Mouse (Mus musculus): Measurements from ENCODE around the gene Apopt1. TPM values are rescaled to one million over a fixed set of nuclear protein-coding genes. Genes with fewer than 3 reads are reported as not detected.
A peak's percentile ranks its signal among the peaks of the same experiment; 100 is the strongest.

Apopt1 gene
- polyA plus RNA-seq (2014; fragmentation: Nextera tagmentation; extraction: Ambion mirVana), result 49.7 and 51.0 TPM in 2 replicates

- H3K27ac ChIP-seq (replicated peaks in 1 of 2; ENCODE audit: control insufficient read depth in 1 of 2, insufficient read depth in 1 of 2, low read depth in 2 of 2, low read length in 2 of 2), result peak within 1 kb of the TSS; percentile 53 to 80; a peak in 3 of 4 replicates
- under 1% methylated on average over 78 of the region's 86 CpGs for WGBS
- no peaks in the 10 kb centered on the region for H3K9me3 ChIP-seq (ENCODE audit: control insufficient read depth, low read length)
- peak; percentile 85 for ATAC-seq (ENCODE audit: insufficient number of reproducible peaks, insufficient read depth, low FRiP score, low read depth)
- peak within 1 kb of the TSS; percentile 96 for H3K9ac ChIP-seq (ENCODE audit: low read length)
- H3K4me1 ChIP-seq (ENCODE audit: control insufficient read depth in 2 of 2, insufficient read depth in 2 of 2, low read length in 2 of 2), result peaks cover 6 to 26% of the 10 kb centered on the region in 2 experiments; a peak in 3 of 4 replicates
- peak within 1 kb of the TSS; percentile 95 to 96 for H3K4me3 ChIP-seq (ENCODE audit: control insufficient read depth in 1 of 2, insufficient read depth in 1 of 2, low read depth in 1 of 2, low read length in 2 of 2)
- peak within 1 kb of the TSS; percentile 87 for H3K4me2 ChIP-seq (ENCODE audit: low read length)
- H3K36me3 ChIP-seq (ENCODE audit: control insufficient read depth, insufficient read depth, low read length), result peaks cover 34% of the 10 kb centered on the region
- H3K27me3 ChIP-seq (ENCODE audit: control insufficient read depth, insufficient read depth, low read length), result no peaks in the 10 kb centered on the region
Measured at GRCm38 (mm10) chr12:111713004-111713651, at the start of gene Apopt1, which contains the start of gene Bag5. Gene Apopt1 (plus strand): TSS chr12:111713261. Gene Bag5 (minus strand): TSS chr12:111713257.

GRCm38 (mm10) chr12:111664144-111664634, 48.9 kb upstream of the Apopt1 start:
- H3K9me3 ChIP-seq (ENCODE audit: control insufficient read depth, low read length), result no peaks in the 10 kb centered on the region
- peak overlapping the region; percentile 46; the same call in 1 of the 2 replicates for H3K9ac ChIP-seq (ENCODE audit: low read length)
- 34% methylated on average over 6 of the region's 6 CpGs for whole genome bisulfite sequencing
- no peak overlapping the region for H3K4me3 ChIP-seq (ENCODE audit: control insufficient read depth in 1 of 2, insufficient read depth in 1 of 2, low read depth in 1 of 2, low read length in 2 of 2)
- peak overlapping the region; percentile 18 for H3K4me2 ChIP-seq (ENCODE audit: low read length)
- H3K27ac ChIP-seq (replicated peaks in 1 of 2; ENCODE audit: control insufficient read depth in 1 of 2, insufficient read depth in 1 of 2, low read depth in 2 of 2, low read length in 2 of 2), result peak overlapping the region; percentile 70 to 81
- H3K4me1 ChIP-seq (ENCODE audit: control insufficient read depth in 2 of 2, insufficient read depth in 2 of 2, low read length in 2 of 2), result peaks cover 22 to 41% of the 10 kb centered on the region in 2 experiments
- no peaks in the 10 kb centered on the region for H3K27me3 ChIP-seq (ENCODE audit: control insufficient read depth, insufficient read depth, low read length)
- H3K36me3 ChIP-seq (ENCODE audit: control insufficient read depth, insufficient read depth, low read length), result peaks cover 20% of the 10 kb centered on the region
- no peak for ATAC-seq (ENCODE audit: insufficient number of reproducible peaks, insufficient read depth, low FRiP score, low read depth)

GRCm38 (mm10) chr12:111665041-111665880, 47.8 kb upstream of the Apopt1 start:
- Histone ChIP-seq H3K9me3 (ENCODE audit: control insufficient read depth, low read length) (no peaks in the 10 kb centered on the region), H3K4me2 (ENCODE audit: low read length) (no peak overlapping the region), H3K4me1 (ENCODE audit: control insufficient read depth in 2 of 2, insufficient read depth in 2 of 2, low read length in 2 of 2) (peaks cover 23 to 43% of the 10 kb centered on the region in 2 experiments), H3K27ac (replicated peaks in 1 of 2; ENCODE audit: control insufficient read depth in 1 of 2, insufficient read depth in 1 of 2, low read depth in 2 of 2, low read length in 2 of 2) (peak overlapping the region; percentile 39 to 75), H3K27me3 (ENCODE audit: control insufficient read depth, insufficient read depth, low read length) (no peaks in the 10 kb centered on the region), H3K9ac (ENCODE audit: low read length) (peak overlapping the region; percentile 14; the same call in 1 of the 2 replicates), H3K36me3 (ENCODE audit: control insufficient read depth, insufficient read depth, low read length) (peaks cover 15% of the 10 kb centered on the region), H3K4me3 (ENCODE audit: control insufficient read depth in 1 of 2, insufficient read depth in 1 of 2, low read depth in 1 of 2, low read length in 2 of 2) (no peak overlapping the region)
- WGBS, result 57% methylated on average over 13 of the region's 13 CpGs
- ATAC-seq (ENCODE audit: insufficient number of reproducible peaks, insufficient read depth, low FRiP score, low read depth), result no peak

- WGBS, result 72% methylated on average over 13 of the region's 13 CpGs
- no peak for ATAC-seq (ENCODE audit: insufficient number of reproducible peaks, insufficient read depth, low FRiP score, low read depth)
- Histone ChIP-seq H3K4me1 (ENCODE audit: control insufficient read depth in 2 of 2, insufficient read depth in 2 of 2, low read length in 2 of 2) (peaks cover 25 to 54% of the 10 kb centered on the region in 2 experiments), H3K27ac (replicated peaks in 1 of 2; ENCODE audit: control insufficient read depth in 1 of 2, insufficient read depth in 1 of 2, low read depth in 2 of 2, low read length in 2 of 2) (peak overlapping the region; percentile 2 to 39; a peak in 3 of 4 replicates), H3K36me3 (ENCODE audit: control insufficient read depth, insufficient read depth, low read length) (peaks cover 14% of the 10 kb centered on the region; the same call in 1 of the 2 replicates), H3K4me2 (ENCODE audit: low read length) (no peak overlapping the region), H3K9ac (ENCODE audit: low read length) (peak overlapping the region; percentile 14; the same call in 1 of the 2 replicates), H3K27me3 (ENCODE audit: control insufficient read depth, insufficient read depth, low read length) (no peaks in the 10 kb centered on the region), H3K4me3 (ENCODE audit: control insufficient read depth in 1 of 2, insufficient read depth in 1 of 2, low read depth in 1 of 2, low read length in 2 of 2) (no peak overlapping the region), H3K9me3 (ENCODE audit: control insufficient read depth, low read length) (no peaks in the 10 kb centered on the region)
Measured at GRCm38 (mm10) chr12:111666380-111666779, 46.7 kb upstream of the Apopt1 start.

- Histone ChIP-seq H3K27ac (replicated peaks in 1 of 2; ENCODE audit: control insufficient read depth in 1 of 2, insufficient read depth in 1 of 2, low read depth in 2 of 2, low read length in 2 of 2) (no peak overlapping the region), H3K9me3 (ENCODE audit: control insufficient read depth, low read length) (no peaks in the 10 kb centered on the region), H3K4me3 (ENCODE audit: control insufficient read depth in 1 of 2, insufficient read depth in 1 of 2, low read depth in 1 of 2, low read length in 2 of 2) (no peak overlapping the region), H3K36me3 (ENCODE audit: control insufficient read depth, insufficient read depth, low read length) (peaks cover 11% of the 10 kb centered on the region; the same call in 1 of the 2 replicates), H3K4me1 (ENCODE audit: control insufficient read depth in 2 of 2, insufficient read depth in 2 of 2, low read length in 2 of 2) (peaks cover 27 to 60% of the 10 kb centered on the region in 2 experiments), H3K4me2 (ENCODE audit: low read length) (no peak overlapping the region), H3K9ac (ENCODE audit: low read length) (no peak overlapping the region), H3K27me3 (ENCODE audit: control insufficient read depth, insufficient read depth, low read length) (no peaks in the 10 kb centered on the region)
- WGBS, result 93% methylated on average over 5 of the region's 5 CpGs
- ATAC-seq (ENCODE audit: insufficient number of reproducible peaks, insufficient read depth, low FRiP score, low read depth), result no peak
Measured at GRCm38 (mm10) chr12:111667421-111667820, 45.6 kb upstream of the Apopt1 start.

GRCm38 (mm10) chr12:111668457-111668912, 44.6 kb upstream of the Apopt1 start:
- peak; percentile 67 for ATAC-seq (ENCODE audit: insufficient number of reproducible peaks, insufficient read depth, low FRiP score, low read depth)
- Histone ChIP-seq H3K27ac (replicated peaks in 1 of 2; ENCODE audit: control insufficient read depth in 1 of 2, insufficient read depth in 1 of 2, low read depth in 2 of 2, low read length in 2 of 2) (peak overlapping the region; percentile 82 to 90), H3K4me3 (ENCODE audit: control insufficient read depth in 1 of 2, insufficient read depth in 1 of 2, low read depth in 1 of 2, low read length in 2 of 2) (peak overlapping the region; percentile 20 to 24; a peak in 3 of 4 replicates), H3K9me3 (ENCODE audit: control insufficient read depth, low read length) (no peaks in the 10 kb centered on the region), H3K4me2 (ENCODE audit: low read length) (peak overlapping the region; percentile 62), H3K9ac (ENCODE audit: low read length) (peak overlapping the region; percentile 64), H3K4me1 (ENCODE audit: control insufficient read depth in 2 of 2, insufficient read depth in 2 of 2, low read length in 2 of 2) (peaks cover 32 to 61% of the 10 kb centered on the region in 2 experiments), H3K36me3 (ENCODE audit: control insufficient read depth, insufficient read depth, low read length) (peaks cover 11% of the 10 kb centered on the region; the same call in 1 of the 2 replicates), H3K27me3 (ENCODE audit: control insufficient read depth, insufficient read depth, low read length) (no peaks in the 10 kb centered on the region)
- WGBS, result under 1% methylated on average over 8 of the region's 8 CpGs
